Mouse (Mus musculus) left cerebral cortex, adult 11 months (tissue): ENCODE results near the gene Anapc11.
A peak's percentile ranks its signal among the peaks of the same experiment; 100 is the strongest.
"Not testable (repeated sequence)": the region's sequence is repeated elsewhere in the genome, so short reads cannot be mapped to it uniquely, and the experiment has no call there.

Source experiments
- DNase-seq: peaks from one replicate; pipeline ENCODE4 v3.0.0; 2022; ENCODE audit warnings: low spot score

Gene Anapc11

DNA sequence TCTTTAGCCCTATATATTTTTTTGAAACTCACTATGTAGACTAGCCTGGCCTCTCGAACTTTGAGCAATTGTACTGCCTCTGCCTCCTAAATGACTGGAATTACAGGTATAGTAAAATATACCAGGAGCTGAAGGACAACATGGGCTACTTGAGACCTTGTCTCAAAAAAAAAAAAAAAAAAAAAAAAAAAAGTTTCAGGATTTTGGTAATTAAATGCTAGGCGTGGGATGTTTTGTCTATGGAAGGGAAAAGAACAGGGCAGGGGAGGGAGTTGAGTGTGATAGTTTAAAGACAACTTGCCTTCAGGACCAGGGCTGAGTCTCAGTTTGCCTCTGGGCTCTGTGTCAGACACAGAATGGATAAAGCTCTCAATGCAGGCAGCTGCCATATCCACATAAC, 23.2 kb upstream of the Anapc11 start:
- DNase-seq = no peak

DNA sequence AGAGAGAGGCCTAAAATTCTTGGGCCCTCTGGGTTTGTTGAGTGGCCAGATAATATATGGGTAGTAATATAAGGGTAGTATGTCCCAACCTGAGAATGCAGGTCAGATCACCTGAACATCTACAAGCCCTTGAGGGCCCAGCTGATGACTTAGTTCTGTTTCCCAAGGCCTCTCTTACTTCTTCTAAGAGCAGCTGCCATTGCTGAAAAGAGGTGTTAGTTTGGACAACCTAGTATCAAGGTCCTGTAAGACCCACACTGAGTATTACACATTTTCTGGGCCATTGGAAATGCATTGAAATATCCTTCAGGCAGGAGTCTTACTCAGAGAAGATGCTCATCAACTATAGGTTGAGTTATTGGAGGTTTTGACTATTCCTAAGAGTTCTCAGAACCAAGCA, 22.3 kb upstream of the Anapc11 start:
- no peak for DNase-seq

DNA sequence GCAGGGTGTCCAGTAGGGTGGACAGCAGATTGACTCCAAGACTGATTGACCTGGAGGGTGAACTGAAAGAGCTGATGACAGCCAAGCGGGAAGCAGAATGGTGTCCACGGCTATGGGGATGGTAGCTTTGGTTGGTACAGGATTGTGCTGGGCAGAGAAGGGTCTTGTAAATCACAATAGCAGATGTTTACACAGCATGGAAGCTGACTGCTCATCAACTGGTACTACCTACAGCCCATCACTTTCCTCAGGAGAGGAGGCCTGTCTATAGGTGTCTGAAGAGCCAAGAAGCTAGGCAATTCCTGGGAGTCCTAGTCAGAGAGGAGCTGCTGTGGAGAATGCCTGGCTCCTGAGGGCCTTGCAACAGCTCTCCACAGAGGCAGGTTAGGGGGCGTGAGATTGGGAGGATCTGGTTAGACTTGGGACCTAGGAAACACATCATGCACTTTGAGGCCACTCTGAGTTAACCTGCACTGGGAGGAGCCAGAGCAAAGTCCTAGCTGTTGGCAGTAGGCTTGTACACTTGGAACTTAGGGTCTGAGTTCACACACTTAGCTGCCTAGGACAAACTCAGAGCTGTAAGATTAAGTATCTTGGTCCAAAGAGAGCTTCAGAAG, 21.7 kb upstream of the Anapc11 start:
- no peak for DNase-seq

DNA sequence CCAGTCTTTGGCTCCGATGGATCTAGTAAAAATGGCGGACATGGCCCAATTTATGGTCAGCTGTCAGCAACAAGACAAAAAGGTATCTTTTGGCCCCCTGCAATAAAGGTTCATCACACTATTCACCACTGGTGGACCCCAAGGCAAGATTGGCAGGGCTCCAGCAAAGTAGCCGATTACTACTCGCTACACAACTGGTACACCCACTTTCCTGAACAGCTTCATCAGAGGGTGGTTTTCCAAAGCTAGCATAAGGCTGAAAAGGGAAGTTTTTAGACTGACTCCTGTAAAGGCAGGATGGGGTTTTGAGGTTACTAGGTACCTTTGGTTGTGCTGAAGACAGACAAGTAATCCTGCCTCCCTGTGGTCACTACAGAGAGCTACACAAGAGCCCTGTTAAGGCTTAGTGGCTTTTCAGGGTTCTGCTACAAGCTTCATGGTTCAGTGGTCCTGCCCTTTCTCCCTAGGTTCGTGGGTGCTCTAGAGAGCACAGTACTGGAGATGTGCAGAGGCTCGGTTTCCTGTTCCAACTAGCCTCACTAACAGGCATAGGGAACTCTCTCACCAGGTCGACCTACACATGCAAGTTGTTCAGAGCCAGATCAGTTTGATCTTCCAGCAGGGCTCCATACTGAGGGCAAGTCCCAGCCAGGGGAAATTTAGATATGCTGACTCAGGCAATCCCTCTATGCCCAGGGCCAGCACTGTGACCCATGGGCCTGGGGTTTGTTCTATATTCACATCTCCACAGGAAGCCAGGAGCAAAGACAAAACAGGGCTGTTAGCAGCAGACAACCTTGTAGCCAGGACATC, 20.8 kb upstream of the Anapc11 start:
- no peak for DNase-seq

DNA sequence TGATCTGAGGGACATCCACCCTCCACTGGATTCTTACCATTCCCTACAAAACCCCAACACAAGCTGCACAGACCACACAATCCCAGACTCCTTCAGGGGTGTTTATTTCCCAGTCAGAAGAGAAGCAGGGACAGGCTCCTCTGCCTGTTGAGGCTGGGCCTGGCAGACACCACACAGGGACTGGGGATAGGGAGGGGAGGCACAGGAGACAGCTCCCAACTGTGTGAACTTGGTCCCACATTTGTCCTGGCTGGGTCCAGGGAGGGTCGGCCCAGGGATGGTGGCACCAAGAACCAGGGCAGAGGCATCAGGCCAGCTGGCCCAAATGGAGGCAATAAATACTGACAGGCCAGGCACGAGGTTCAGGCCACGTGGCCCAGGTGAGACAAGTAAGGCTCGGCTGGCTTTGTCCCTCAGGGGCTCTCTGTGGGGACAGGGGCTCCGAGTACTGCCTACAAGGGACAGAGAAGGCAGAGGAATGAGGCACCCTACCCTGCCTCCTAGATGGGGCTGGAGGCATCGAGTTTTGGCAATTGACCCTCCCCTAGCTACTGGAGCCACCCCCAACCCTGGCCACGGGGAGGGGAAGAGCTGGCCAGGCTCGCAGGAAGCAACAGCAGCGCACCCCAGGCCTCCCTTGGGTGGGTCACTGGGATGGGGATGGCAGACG, 20.1 kb upstream of the Anapc11 start:
- DNase-seq = no peak

DNA sequence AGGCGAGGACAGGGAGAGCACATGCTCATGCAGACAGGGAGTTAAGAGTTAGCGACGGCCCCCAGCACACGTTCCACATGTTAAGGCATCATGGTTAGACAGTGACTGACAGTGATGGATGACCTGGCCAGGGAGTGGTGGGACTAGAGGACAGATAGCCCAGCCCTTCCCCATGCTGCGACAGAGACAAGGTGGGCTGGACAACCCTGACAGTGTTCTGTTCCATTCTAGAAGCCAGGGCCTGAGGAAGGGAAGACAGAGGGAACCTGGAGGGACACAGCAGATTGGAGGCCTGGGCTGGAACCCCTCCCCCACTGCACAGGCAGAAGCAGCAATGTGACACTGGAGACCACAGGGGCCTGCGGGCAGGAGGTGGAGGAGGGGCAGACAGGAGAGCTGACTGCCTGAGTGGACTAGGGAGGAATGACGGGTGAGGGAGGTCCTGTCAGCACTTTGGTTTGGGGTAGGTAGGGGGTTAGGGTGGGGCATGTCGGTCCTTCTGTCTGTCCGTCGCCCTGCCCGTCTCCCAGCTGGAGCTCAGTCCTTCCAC, 19.5 kb upstream of the Anapc11 start:
- no peak for DNase-seq

DNA sequence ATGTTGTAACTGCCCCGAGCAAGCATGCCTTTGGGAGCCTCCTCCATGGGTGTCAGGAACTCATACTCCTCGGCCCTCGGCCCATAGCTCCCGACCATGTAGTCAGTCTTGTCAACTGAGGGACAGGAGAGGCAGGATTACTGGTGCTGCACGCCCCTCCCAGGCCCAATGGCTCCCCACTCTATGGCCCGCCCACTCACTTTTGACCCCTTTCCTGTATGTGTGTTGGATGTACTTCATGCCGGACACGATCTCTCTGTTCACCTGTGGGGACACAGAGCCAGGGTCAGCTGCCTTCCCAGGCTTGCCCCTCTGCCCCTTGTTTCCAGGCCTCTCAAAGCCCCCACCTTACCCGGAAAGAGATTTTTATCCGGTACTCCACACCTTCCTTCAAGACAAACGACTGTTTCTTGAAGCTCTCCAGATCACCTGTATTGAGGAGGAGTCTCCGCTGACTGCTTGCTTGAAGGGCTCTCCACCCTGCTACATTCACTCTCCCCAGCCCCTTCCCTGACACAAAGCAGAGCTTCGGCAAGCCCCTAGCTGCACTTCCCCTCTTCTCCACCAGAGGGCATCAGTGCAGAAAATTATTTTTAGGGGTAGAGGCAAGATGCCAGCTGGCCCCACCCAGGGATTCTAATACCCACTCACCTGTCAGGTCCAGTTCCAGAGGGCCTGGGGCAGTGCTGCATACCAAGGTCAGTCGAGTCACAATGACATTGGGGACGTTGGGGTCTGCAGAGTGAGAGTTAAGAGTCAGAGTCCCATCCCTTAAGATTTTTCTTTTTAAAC, 18.7 kb upstream of the Anapc11 start:
- DNase-seq = no peak

DNA sequence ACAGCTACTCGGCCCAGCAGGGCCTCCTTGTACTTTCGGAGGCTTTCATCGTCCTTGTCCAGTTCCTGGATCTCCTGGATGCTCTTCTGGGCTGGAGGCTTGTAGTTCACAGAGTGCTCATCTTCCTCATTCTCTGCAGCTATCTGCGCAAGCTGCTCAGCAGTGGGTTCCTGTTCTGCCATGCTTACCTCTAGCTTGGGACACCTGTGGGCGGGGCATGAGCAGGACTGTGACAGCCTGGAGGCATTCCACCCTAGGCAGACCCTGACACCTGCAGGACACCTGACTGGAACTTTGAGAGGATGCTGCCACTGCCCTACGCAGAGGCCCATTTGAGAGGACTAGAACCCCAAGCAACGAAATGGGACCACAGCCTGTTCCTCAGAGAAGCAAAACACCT, 18.0 kb upstream of the Anapc11 start:
- no peak for DNase-seq

DNA sequence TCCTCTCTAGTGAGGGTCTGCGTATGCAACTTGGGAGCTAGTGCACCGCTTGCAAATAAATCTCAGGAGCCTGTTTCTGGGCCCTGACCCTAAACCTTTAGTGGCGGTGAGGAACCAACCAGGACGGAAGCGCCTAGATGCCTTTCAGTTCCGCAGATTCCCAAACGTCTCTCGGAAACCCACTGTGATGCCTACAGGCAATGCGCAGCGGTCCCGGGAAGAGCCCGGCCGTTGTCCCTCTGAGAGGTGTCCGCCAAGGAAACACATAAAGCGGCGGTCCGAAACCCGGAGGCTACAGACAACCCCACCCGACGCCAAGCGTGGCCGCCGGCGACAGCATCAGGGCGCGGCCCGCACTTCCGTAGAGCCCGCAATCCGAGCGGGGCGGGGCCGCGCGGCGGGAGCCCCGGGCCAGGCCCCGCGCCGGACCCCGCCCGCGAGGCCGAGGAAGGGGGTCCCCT, 17.3 kb upstream of the Anapc11 start:
- DNase-seq = no peak

DNA sequence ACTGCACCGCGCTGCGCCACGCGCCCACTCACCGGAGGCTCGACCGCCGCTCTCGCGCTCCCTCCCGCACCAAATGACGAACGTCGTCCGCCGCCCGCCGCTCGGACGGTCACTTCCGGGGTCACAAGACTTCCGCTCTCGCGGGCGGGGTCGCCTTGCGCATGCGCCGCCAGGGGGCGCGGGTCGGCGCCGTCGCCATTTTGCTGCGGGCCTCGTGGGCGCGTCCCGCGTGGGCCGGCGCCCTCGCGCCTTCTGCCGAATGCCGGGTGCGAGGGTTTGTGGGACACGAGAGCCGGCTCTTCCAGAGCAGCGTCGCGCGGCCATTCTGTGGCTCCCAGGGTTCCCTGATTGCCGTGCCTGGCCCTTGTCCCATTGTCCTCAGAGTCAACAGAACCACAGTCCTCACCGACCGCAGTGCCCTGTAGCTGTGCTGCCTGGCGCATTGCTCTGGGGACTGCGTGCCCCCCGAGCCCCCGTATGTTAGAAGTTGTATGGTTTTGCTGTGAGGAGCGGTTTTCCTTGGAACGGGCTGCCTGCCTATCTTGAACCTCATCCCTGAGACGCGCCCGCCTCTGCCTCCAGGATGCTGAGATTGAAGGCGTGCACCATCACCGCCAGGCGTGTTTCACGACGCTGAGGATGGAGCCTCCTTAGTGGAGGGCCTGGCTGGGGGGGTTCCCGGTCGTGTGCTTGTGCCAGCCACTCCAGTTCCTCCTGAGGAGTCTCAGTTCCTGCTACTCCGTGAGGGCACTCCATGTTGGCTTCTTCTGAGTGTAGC, 16.5 kb upstream of the Anapc11 start, which contains the start of gene Arhgdia:
Gene Arhgdia, minus strand, starts transcription at position 135 of the 778 bp plus-strand sequence.
- peak; percentile 84 for DNase-seq

DNA sequence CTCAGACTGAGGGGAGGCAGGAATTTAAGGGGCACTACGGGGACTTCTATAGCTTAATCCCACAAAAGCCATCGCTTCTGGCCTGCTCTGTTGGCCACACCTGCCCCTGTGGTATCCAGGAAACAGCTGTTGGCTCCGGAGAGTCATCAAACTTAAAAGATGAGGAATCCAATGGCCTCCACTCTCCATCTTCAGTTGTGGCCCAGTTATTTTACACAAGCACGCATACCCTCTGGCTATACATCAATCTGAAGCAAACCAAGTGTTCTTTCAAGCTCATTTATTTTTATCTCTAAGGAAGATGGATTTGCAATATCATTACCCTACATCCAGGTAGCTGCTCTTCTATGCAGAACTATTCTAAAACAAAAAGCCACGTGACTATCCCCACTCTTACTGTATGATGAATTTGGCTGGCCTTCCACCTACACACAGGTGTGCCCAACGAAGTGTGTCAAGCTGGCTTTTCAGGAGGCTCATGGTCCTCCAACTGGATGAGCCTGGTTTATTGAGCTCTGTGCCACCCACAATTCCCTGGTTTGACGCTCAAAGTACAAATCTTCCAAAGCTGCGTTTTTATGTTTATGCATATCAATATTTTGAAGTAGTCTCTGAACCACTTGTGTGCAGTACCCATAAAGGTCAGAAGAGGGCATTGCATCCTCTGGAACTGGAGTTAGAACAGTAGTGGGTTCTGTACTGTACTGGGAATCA, 15.8 kb upstream of the Anapc11 start:
- DNase-seq = no peak

DNA sequence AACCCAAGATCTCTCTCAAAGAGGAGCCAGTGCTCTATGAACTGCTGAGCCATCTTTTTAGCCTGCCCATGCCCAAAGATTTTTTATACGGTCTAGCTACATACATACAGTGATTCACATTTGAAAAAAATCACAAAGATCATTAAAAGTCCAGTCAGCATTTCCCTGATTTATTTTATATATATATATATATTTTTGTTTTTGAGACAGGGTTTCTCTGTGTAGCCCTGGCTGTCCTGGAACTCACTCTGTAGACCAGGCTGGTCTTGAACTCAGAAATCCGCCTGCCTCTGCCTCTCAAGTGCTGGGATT, 15.3 kb upstream of the Anapc11 start:
- not testable (repeated sequence) for DNase-seq

DNA sequence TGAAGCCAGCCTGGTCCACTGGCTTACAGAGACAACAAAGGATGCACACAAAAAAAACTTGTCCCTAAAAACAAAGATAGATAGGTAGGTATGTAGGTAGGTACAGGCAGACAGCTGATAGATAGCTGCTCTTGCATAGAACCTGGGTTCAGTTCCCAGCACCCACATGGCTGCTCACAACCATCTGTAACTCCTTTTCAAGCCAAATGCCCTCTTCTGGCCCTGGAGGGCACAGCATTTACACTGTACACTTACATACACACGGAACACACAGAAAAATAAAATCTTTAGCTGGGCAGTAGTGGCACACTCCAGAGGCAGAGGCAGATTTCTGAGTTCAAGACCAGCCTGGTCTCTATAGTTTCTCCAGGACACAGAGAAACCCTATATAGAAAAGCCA, 14.3 kb upstream of the Anapc11 start:
- no peak for DNase-seq

DNA sequence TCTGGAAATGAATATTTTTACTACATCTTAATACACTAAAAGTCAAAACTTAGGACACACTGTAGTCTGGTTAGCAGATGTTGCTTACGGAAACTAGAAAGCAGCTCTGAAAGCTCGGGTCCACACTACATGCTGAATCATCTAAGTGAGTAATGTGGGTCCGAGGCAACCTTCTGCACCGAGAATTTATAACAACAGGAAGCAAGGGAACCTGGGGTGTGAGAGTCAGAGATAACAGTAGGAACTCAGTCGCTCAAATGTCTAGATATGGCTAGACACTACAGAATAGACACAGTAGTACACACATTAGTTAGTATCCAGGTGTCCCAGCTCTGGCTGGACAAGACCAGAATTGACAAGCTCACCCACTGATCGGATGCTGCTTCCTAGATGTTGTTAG, 9.7 kb upstream of the Anapc11 start:
- DNase-seq = no peak

DNA sequence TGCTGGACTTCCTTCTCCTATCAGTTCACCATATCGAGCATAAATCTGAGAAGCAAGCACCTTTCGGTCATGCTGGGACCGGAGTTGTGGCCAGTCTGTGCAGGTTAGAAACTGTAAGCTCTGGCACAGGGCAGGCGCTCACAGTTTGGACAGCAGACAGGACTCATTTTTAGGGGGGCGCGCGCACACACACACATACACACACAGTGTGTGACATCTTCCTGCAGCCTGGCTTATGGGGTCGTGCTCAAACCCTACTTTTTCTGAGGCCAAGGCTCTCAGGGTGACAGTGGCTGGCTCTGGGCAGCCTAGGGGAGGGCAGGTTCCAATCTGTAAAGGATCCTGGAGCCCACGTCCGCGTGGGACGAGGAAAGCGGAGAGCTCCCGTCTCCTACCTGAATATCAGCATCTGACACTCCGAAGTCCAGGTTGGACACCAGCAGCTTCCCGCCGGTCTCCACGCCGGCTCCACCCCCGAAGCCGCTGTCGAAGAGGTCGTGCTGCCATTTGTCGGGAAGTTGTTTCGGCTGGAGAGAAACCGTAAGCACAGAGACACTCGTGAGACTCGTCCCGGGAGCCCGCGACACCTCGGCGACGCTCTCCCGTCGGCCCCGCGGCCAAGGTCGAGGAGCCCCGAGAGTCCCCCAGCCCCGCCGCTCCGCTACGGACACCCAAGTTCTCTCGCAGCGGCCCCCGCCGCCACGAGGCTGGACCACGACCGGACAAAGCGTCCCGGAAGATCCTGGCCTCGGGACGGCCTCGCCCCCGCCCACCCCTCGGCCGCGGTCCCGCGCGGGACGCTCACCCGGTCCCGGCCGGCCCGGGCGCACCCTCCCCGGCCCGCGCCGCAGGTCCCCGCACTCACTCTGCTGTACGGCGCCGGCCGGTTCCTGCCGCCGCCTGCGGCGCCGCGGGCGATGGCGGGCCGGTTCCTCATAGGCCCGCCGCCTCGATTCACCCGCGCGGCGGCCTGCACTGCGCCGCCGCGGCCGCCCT, 683 bp upstream of the Anapc11 start:
- DNase-seq = no peak

DNA sequence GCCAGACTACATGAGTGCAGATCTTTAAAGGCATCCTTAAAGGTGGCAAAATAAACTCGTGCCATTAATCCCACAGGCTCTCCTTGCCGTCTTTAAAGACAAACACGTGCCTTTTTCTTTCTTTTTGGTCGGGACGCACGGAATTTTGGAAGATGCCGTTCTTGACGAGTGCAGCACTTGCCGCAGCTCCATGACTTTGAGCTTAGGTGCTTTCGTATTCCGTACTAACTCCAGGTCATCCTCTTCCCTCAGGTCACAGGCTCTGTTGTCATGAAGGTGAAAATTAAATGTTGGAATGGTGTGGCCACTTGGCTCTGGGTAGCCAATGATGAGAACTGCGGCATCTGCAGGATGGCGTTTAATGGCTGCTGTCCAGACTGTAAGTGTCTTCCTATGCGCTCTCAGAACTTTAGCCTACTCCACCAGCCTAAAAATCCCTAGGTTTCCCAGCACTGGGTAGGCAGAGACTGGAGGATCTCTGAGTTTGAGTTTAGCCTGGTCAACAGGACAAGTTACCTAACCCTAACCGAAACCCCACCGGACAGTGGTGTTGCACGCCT, 849 bp downstream of the Anapc11 start:
- DNase-seq = no peak

DNA sequence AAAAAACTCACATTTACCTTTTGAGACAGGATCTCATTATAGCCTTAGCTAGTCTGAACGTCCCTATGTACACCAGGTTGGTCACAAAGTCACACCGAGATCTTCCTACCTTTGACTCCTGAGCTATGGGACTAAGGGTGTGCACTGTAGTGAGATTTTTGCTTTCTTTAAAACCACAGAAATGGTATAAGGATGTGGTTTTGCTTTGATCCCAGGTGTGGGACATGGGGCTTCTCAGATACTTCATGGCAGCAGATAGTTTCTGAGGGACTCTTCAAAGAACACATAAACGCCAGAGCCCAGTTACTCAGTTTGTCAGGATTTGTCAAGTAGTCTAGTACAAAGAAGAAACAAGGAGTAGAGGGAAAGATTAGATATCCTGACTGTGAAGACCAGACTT, 2.5 kb downstream of the Anapc11 start:
- no peak for DNase-seq

DNA sequence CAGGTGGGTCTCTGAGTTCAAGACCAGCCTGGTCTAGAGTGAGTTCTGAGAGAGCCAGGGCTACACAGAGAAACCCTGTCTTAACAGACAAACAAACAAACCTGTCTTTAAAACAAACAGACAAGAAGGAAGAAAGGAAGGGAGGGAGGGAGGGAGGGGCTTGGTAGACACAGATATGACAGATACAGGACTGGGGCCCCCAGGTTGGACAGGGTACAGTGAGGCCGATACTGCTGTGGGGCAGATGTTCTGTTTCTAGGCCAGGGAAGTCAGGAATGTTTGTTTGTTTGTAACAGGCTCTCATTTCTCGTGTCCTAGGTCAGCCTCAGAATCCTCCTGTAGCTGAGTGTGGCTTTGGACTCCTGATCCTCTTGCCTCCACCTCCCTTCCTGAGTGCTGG, 5.3 kb downstream of the Anapc11 start:
- no peak for DNase-seq

DNA sequence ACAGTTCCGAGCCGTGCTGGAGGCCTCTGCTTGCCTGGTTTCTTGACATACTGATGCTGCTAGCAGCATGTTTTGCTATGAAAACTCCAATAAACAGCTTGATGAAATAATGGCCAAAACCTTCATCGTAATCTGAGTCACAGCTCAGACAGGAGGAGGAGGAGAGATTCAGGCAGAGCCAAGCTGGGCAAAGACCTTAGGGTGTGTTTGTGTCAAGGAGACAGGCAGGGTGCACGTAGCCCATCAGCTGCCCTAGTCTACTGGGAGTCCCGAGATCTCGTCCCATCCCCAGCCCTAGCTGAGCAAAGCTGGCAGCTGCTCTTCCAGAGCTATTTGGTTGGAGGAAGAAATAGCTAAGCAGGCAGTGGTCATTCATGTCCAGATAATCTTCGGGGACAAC, 7.4 kb downstream of the Anapc11 start:
- no peak for DNase-seq
